Mouse (Mus musculus): ENCODE measurements around the gene Cnga4. TPM values are rescaled to one million over a fixed set of nuclear protein-coding genes. Genes with fewer than 3 reads are reported as not detected.
"Not testable (repeated sequence)": the region's sequence is repeated elsewhere in the genome, so short reads cannot be mapped to it uniquely, and the experiment has no call there.

Gene Cnga4
- 0.19 TPM in 1 of 2 replicates, not detected in the other for polyA plus RNA-seq (2016; fragmentation: Nextera tagmentation; extraction: Ambion mirVana)

DNA sequence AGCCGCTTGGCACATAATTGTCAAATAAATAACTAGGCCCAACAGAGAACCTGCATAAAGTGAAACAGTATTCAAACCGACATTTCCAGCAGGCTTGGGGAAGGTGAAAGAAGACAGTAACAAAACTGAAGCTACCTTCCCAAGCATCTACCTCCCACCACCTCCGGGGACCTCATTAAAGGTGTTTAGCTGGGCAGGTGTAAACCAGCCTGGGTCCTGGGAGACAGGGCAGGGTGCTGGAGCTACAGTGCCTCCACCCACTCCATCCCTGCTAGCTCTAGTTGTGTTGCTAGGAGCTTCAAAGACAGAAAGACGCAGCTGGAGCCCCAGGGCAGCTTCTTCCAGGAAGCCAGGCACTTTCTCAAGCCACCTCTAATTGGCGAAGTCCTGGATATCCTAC, at the start of gene Cnga4:
Cnga4 (plus strand) TSS at position 301 of the 400 bp plus-strand sequence.
- Histone ChIP-seq H3K27ac (no peak within 1 kb of the TSS), H3K36me3 (no peaks in the 10 kb centered on the region), H3K27me3 (no peaks in the 10 kb centered on the region), H3K4me3 (no peak within 1 kb of the TSS), H3K4me1 (0 out of 2 replicates have a peak, but pooled peaks cover 2% of the 10 kb centered on the region), H3K9ac (no peak within 1 kb of the TSS), H3K4me2 (replicated peaks) (no peak within 1 kb of the TSS), H3K9me3 (replicated peaks) (no peaks in the 10 kb centered on the region)
- 76% methylated on average over 5 of the region's 5 CpGs for WGBS
- ATAC-seq (ENCODE audit: low FRiP score), result no peak

DNA sequence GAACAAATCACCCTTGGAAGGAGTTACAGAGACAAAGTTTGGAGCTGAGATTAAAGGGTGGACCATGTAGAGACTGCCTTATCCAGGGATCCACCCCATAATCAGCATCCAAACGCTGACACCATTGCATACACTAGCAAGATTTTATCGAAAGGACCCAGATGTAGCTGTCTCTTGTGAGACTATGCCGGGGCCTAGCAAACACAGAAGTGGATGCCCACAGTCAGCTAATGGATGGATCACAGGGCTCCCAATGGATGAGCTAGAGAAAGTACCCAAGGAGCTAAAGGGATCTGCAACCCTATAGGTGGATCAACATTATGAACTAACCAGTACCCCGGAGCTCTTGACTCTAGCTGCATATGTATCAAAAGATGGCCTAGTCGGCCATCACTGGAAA, 48.3 kb upstream of the Cnga4 start:
- not testable (repeated sequence) for H3K9ac ChIP-seq; H3K9me3 ChIP-seq (replicated peaks); H3K27ac ChIP-seq; H3K4me1 ChIP-seq; H3K4me3 ChIP-seq; H3K4me2 ChIP-seq (replicated peaks); H3K27me3 ChIP-seq; H3K36me3 ChIP-seq
- ATAC-seq (ENCODE audit: low FRiP score), result peak; percentile 83
- WGBS, result no CpG with 5 or more reads among the region's 5 CpGs

DNA sequence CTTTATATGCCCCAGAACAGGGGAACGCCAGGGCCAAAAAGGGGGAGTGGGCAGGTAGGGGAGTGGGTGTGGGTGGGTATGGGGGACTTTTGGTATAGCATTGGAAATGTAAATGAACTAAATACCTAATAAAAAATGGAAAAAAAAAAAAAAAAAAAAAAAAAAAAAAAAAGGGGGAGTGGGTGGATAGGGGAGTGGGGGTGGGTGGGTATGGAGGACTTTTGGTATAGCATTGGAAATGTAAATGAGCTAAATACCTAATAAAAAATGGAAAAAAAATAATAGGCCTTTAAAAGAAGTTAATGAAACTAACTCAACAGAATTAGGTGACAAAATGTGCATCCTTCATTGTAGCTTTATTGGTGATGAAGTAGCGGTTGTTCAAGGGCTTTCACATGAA, 47.9 kb upstream of the Cnga4 start:
- H3K4me3 ChIP-seq; H3K27me3 ChIP-seq; H3K4me1 ChIP-seq; H3K27ac ChIP-seq; H3K36me3 ChIP-seq; H3K9ac ChIP-seq; H3K9me3 ChIP-seq (replicated peaks); H3K4me2 ChIP-seq (replicated peaks): not testable (repeated sequence)
- WGBS, result 94% methylated on average over 1 of the region's 2 CpGs
- ATAC-seq (ENCODE audit: low FRiP score), result peak; percentile 98

DNA sequence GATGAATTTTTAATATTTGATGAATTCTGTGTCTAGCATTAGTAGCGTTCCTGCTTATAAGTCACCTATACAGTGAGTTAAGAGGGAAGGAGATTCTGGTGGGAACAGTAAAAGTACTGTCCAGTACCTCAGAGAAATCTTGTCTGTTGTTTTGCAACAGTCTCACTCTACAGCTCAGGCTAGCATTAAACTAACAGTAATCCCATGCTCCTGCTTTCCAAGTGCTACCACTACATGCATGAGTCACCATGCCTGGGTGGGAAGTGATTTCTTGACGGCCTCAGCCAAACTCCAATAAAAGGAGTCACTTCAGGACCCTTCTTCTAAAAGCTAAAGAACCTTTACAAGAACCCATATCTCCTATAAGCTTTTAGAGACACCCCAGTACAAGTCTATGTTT, 42.7 kb upstream of the Cnga4 start:
- no peaks in the 10 kb centered on the region for H3K9me3 ChIP-seq (replicated peaks)
- no peak for ATAC-seq (ENCODE audit: low FRiP score)

DNA sequence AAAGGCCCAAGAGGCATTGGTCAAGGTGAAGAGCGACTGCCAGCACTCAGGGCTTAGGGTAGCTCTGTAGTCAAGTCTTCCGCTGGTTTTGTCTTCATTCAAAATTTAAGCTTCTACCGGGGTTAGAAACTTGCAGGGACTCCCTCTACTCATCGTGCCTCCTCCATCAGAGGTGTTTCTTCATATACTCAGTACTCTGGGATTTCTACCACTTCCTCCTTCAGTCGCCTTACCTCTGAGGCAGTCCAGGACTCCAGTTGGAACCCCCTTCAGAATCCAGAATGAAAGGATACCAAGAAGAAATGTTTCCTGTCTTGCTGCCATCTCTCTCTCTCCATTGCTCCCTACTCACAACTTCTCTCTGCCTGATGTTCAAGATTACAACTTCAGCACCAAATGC, 37.1 kb upstream of the Cnga4 start:
- Histone ChIP-seq H3K4me1 (no peaks in the 10 kb centered on the region), H3K4me2 (replicated peaks) (no peak overlapping the region), H3K27me3 (no peaks in the 10 kb centered on the region), H3K4me3 (no peak overlapping the region), H3K9ac (no peak overlapping the region), H3K36me3 (0 out of 2 replicates have a peak, but pooled peaks cover 6% of the 10 kb centered on the region), H3K27ac (no peak overlapping the region), H3K9me3 (replicated peaks) (no peaks in the 10 kb centered on the region)
- ATAC-seq (ENCODE audit: low FRiP score), result no peak
- WGBS, result 81% methylated on average over 5 of the region's 5 CpGs

More for the DNA sequence above, 42.7 kb upstream of the Cnga4 start:
- no peak overlapping the region for H3K27ac ChIP-seq
- H3K27me3 ChIP-seq, result no peaks in the 10 kb centered on the region
- H3K4me2 ChIP-seq (replicated peaks), result no peak overlapping the region
- no peaks in the 10 kb centered on the region for H3K36me3 ChIP-seq
- 82% methylated on average over 2 of the region's 2 CpGs for WGBS
- no peaks in the 10 kb centered on the region for H3K4me1 ChIP-seq
- no peak overlapping the region for H3K4me3 ChIP-seq
- H3K9ac ChIP-seq, result no peak overlapping the region

DNA sequence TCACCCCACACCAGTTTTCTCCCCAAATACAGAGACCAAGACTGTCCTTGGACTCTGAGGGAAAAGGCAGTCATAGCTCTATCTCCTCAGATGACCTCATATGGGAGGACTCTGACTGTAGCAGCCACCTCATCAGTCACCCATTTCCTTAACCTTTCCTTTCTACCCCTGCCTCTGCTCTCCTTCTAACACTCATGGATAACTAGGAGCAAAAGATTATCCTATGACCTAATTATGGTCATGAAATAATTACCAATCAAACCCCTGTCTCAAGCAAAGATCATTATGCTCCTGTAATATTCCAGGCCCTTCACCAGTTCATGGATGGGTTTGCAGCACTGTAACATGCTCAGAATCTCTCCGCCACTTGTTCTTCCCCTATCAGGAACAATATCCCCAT, 36.4 kb upstream of the Cnga4 start, which contains the start of gene Olfr692:
Olfr692 (plus strand) TSS at position 301 of the 400 bp plus-strand sequence.
- Histone ChIP-seq H3K4me3 (no peak within 1 kb of the TSS), H3K9ac (no peak within 1 kb of the TSS), H3K27me3 (no peaks in the 10 kb centered on the region), H3K4me2 (replicated peaks) (no peak within 1 kb of the TSS), H3K4me1 (no peaks in the 10 kb centered on the region), H3K36me3 (0 out of 2 replicates have a peak, but pooled peaks cover 6% of the 10 kb centered on the region), H3K9me3 (replicated peaks) (no peaks in the 10 kb centered on the region), H3K27ac (no peak within 1 kb of the TSS)
- WGBS, result 92% methylated on average over 1 of the region's 1 CpGs
- ATAC-seq (ENCODE audit: low FRiP score), result no peak

DNA sequence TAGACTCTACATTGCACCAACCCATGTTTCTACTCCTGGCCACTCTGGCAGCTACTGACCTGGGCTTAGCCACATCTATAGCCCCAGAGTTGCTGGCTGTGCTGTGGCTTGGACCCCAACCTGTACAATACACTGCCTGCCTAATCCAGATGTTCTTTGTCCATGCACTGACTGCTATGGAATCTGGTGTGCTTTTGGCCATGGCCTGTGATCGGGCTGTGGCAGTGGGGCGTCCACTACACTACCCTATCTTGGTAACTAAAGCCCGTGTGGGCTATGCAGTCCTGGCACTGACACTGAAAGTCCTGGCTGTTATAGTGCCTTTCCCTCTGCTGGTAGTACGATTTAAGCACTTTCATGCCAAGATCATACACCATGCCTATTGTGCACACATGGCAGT, 35.8 kb upstream of the Cnga4 start:
- no peak for ATAC-seq (ENCODE audit: low FRiP score)
- no peaks in the 10 kb centered on the region for H3K9me3 ChIP-seq (replicated peaks)
- H3K36me3 ChIP-seq, result 0 out of 2 replicates have a peak, but pooled peaks cover 7% of the 10 kb centered on the region
- no peak overlapping the region for H3K4me2 ChIP-seq (replicated peaks)
- no peak overlapping the region for H3K27ac ChIP-seq
- H3K27me3 ChIP-seq, result no peaks in the 10 kb centered on the region
- H3K4me3 ChIP-seq, result no peak overlapping the region
- H3K9ac ChIP-seq, result no peak overlapping the region
- no peaks in the 10 kb centered on the region for H3K4me1 ChIP-seq
- WGBS, result 93% methylated on average over 4 of the region's 4 CpGs

DNA sequence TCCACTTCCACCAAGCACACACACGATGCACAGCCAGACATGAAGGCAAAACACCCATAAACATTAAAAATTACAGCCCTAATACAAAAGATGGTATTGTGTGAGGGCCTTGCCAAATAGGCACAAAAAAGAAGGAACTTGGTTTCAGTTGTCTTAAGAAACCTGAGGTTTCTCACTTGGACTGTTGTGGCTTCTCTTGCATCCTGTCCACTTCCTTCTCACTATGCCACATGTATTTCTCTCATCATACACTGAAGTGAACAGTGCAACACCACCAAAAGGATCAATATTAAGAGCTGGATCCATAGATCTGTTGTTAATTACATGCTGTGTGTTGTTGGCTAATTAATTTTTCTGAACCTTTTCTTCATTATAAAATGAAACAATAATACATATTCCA, 31.5 kb upstream of the Cnga4 start:
- H3K4me1 ChIP-seq, result no peaks in the 10 kb centered on the region
- H3K9ac ChIP-seq, result no peak overlapping the region
- H3K9me3 ChIP-seq (replicated peaks), result no peaks in the 10 kb centered on the region
- 91% methylated on average over 1 of the region's 1 CpGs for WGBS
- no peak overlapping the region for H3K4me3 ChIP-seq
- H3K36me3 ChIP-seq, result peaks cover 30% of the 10 kb centered on the region
- H3K27me3 ChIP-seq, result no peaks in the 10 kb centered on the region
- H3K27ac ChIP-seq, result no peak overlapping the region
- H3K4me2 ChIP-seq (replicated peaks), result no peak overlapping the region
- no peak for ATAC-seq (ENCODE audit: low FRiP score)

DNA sequence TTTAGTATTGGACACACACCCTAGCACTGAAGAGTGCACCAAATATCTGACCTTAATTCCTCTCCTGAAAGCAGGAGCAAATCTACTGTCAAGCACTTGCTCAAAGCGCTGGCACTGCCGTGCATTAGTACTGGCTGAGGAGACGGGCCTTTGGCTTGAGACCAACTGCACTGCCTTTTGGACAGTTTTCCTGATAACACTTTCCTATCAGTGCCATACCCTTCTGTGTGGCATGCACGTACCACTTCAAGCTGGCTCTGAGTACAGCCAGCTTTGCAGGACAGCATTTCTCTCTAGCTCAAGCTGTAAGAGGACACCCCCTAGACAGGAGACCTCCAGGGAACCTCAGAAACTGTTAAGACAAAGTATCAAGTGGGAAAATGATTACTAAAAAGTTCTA, 30.9 kb upstream of the Cnga4 start:
- no peaks in the 10 kb centered on the region for H3K27me3 ChIP-seq
- no peak overlapping the region for H3K9ac ChIP-seq
- H3K4me3 ChIP-seq, result no peak overlapping the region
- H3K27ac ChIP-seq, result no peak overlapping the region
- ATAC-seq (ENCODE audit: low FRiP score), result no peak
- H3K9me3 ChIP-seq (replicated peaks), result no peaks in the 10 kb centered on the region
- H3K4me1 ChIP-seq, result no peaks in the 10 kb centered on the region
- 90% methylated on average over 4 of the region's 4 CpGs for WGBS
- no peak overlapping the region for H3K4me2 ChIP-seq (replicated peaks)
- H3K36me3 ChIP-seq, result peaks cover 34% of the 10 kb centered on the region

DNA sequence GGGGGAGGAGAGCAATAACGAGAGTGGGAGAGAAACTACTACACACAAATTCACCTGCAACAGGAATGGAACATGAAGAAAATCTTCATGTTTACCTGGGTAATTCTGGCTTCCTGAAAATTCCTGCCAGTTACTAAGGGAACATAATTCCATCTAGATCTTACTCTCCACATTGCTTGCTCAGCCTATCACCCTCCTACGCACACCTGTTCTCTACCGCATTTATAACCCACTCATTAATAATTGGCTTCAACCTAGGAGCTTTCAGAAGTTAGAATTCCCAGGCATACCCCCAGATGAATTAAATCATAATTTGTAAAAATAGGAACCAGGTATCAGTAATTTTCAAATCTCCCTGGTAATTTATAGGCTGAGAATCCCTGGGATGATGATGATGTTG, 30.4 kb upstream of the Cnga4 start:
- no peak overlapping the region for H3K27ac ChIP-seq
- H3K9ac ChIP-seq, result no peak overlapping the region
- 94% methylated on average over 3 of the region's 3 CpGs for WGBS
- H3K4me3 ChIP-seq, result no peak overlapping the region
- no peak overlapping the region for H3K4me2 ChIP-seq (replicated peaks)
- no peak for ATAC-seq (ENCODE audit: low FRiP score)
- H3K4me1 ChIP-seq, result no peaks in the 10 kb centered on the region
- no peaks in the 10 kb centered on the region for H3K9me3 ChIP-seq (replicated peaks)
- H3K36me3 ChIP-seq, result peaks cover 38% of the 10 kb centered on the region
- no peaks in the 10 kb centered on the region for H3K27me3 ChIP-seq

DNA sequence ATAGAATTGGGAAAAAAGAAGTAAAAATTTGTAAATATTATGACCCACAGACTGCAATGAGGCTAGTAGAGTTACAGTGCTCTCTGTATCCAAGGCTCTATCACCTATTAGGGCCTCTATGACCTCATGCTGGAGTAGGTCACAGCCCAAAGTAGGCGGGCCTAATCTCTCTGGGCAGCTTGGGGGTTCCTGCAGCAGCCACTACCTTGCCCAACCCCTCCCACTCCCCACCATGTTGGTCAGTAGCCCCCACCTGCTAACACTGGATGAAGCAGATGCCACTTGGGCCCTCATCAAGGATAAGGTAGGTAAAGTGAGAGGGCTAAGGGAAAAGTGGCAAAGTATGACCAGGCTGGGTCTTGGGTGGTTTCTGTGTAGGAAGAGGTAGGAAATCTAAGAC, 29.5 kb upstream of the Cnga4 start, which contains the start of gene Gm5901:
Gm5901 (plus strand) TSS at position 173 of the 400 bp plus-strand sequence.
- Histone ChIP-seq H3K4me1 (no peaks in the 10 kb centered on the region), H3K27me3 (no peaks in the 10 kb centered on the region), H3K9ac (no peak within 1 kb of the TSS), H3K4me2 (replicated peaks) (no peak within 1 kb of the TSS), H3K9me3 (replicated peaks) (no peaks in the 10 kb centered on the region), H3K27ac (no peak within 1 kb of the TSS), H3K36me3 (peaks cover 47% of the 10 kb centered on the region), H3K4me3 (no peak within 1 kb of the TSS)
- WGBS, result 100% methylated on average over 1 of the region's 1 CpGs
- ATAC-seq (ENCODE audit: low FRiP score), result no peak

DNA sequence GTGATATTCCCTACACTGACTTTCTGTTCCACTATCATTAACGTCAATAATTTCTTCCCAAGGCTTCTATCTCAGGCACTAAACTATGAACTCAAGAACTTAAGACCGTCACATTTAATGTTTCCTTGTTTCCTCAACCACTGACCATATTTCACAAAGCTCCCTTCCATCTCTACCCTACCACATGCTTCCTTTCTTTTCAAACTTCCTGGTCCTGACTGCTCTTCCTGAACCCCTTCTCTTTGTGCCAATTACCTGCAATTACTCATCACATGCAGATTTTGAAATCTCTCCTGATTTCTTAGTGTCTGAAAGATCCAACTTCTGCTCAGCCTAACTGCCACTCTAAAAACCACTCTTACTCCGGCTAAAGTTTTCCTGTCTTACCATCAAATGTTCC, 24.0 kb upstream of the Cnga4 start:
- Histone ChIP-seq H3K27me3 (no peaks in the 10 kb centered on the region), H3K4me3 (no peak overlapping the region), H3K4me2 (replicated peaks) (no peak overlapping the region), H3K9me3 (replicated peaks) (no peaks in the 10 kb centered on the region), H3K9ac (no peak overlapping the region), H3K27ac (no peak overlapping the region), H3K36me3 (peaks cover 71% of the 10 kb centered on the region), H3K4me1 (no peaks in the 10 kb centered on the region)
- 94% methylated on average over 3 of the region's 3 CpGs for WGBS
- ATAC-seq (ENCODE audit: low FRiP score), result no peak

DNA sequence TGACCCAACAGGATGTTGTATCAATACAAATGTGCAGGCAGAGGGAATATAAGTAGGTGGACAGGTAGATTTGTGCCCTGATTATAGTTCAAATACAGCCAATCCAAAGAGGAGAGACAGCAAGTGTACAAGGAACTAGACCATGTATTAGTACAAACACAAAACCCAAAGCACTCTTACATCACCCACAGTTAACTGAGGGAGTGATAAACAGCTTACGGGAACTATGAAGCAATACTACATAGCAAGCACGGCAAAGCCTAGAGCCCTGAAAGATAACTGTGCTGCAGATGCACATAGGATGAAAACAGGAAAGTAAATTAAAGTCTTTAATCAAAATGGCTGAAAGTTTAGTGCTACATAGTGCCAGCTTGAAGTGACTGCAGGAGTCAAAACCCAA, 16.7 kb upstream of the Cnga4 start:
- H3K27me3 ChIP-seq, result no peaks in the 10 kb centered on the region
- H3K9me3 ChIP-seq (replicated peaks), result no peaks in the 10 kb centered on the region
- no peak overlapping the region for H3K27ac ChIP-seq
- no peak overlapping the region for H3K4me2 ChIP-seq (replicated peaks)
- WGBS, result 97% methylated on average over 2 of the region's 2 CpGs
- no peak overlapping the region for H3K4me3 ChIP-seq
- ATAC-seq (ENCODE audit: low FRiP score), result no peak
- H3K9ac ChIP-seq, result no peak overlapping the region
- H3K36me3 ChIP-seq, result peaks cover 67% of the 10 kb centered on the region
- H3K4me1 ChIP-seq, result no peaks in the 10 kb centered on the region

Measured in hindbrain, embryonic 12.5 days (tissue).